Mouse (Mus musculus): ENCODE results near the gene Fuz. TPM values are rescaled to one million over a fixed set of nuclear protein-coding genes. Genes with fewer than 3 reads are reported as not detected.

The Fuz gene
- polyA plus RNA-seq, 1 experiment from 2014 or later: 17.6 TPM

DNA sequence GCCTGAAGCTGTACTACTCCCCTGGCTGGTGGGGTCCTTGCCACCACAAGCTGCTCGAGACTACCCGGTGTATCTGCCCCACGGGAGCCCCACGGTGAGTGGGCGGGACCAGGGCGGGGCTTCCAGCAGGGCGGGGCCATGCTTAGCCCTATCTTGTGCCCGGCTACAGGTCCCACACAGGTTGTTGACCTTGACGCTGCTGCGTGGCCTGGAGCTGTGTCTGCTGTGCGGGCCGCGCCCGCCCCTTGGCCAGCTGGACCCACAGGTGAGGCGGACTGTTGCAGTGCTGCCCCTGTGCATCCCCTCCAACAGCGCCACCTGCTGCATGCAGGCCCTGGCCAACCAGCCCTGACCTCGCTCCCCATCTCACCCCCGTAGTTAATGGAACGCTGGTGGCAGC is 2.7 kb downstream of the Fuz start:
- peak; percentile 45 for DNase-seq (ENCODE audit: low spot score)
- Histone ChIP-seq H3K4me1 (peaks cover 58% of the 10 kb centered on the region), H3K27ac (replicated peaks) (peak overlapping the region; percentile 40; the same call in 1 of the 2 replicates), H3K36me3 (replicated peaks) (peaks cover 54% of the 10 kb centered on the region), H3K9me3 (no peaks in the 10 kb centered on the region), H3K27me3 (replicated peaks; ENCODE audit: low read depth, poor library complexity, severe bottlenecking) (no peaks in the 10 kb centered on the region), H3K4me3 (peak overlapping the region; percentile 19)
- WGBS: 43% methylated on average over 19 of the region's 19 CpGs

DNA sequence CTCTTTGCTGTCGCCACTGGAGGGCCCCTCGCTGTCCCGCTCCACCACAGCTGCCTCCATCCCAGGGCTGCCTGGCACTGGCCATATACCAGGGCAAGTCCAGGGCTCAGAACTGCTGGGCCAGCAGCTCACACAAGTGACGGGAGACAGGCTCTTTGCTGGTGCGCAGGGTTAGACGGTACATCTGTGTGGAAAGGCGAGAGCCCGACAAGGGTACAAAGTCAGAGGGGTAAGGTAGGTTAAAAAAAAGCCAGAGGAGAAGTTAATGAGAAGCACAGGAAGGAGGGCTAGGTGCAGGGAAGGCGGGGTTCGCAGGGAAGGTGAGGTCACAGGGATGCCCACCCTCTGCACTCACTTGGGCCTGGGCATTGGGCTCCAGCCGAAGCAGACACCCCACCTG is 4.8 kb downstream of the Fuz start:
- no peak for DNase-seq (ENCODE audit: low spot score)
- H3K4me3 ChIP-seq: peak overlapping the region; percentile 52; the same call in 1 of the 2 replicates
- no peaks in the 10 kb centered on the region for H3K9me3 ChIP-seq
- peaks cover 74% of the 10 kb centered on the region for H3K36me3 ChIP-seq (replicated peaks)
- H3K27me3 ChIP-seq (replicated peaks; ENCODE audit: low read depth, poor library complexity, severe bottlenecking): no peaks in the 10 kb centered on the region
- H3K27ac ChIP-seq (replicated peaks): peak overlapping the region; percentile 73; the same call in 1 of the 2 replicates
- peaks cover 50% of the 10 kb centered on the region for H3K4me1 ChIP-seq
- WGBS: 90% methylated on average over 11 of the region's 11 CpGs

DNA sequence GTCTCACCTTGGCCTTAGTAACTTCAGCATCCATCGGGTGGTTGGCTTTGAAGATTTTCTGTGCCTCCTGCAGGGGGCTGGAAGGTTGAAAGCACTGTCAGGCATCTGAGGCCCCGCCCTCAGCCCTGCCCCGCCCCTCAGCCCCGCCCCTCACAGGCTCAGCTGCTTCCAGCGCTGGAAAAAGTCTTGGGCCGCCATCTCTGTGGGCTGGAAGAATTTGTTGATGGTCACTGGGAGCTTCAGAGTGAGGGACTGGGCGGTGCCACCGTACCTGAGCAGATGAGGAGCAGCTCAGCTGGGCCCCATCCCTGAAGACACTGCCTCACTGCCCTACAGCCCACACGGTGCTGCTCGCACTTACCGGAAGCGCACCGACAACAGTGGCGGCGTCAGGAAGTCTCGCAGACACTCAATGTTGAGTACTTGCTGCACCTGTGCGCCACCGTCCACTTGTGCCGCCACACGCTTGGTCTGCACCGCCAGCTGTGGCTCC is 5.4 kb downstream of the Fuz start:
- 17% methylated on average over 21 of the region's 21 CpGs for WGBS
- H3K36me3 ChIP-seq (replicated peaks): peaks cover 80% of the 10 kb centered on the region
- no peaks in the 10 kb centered on the region for H3K27me3 ChIP-seq (replicated peaks; ENCODE audit: low read depth, poor library complexity, severe bottlenecking)
- no peaks in the 10 kb centered on the region for H3K9me3 ChIP-seq
- peak; percentile 87 for DNase-seq (ENCODE audit: low spot score)
- H3K27ac ChIP-seq (replicated peaks): peak overlapping the region; percentile 73
- peaks cover 48% of the 10 kb centered on the region for H3K4me1 ChIP-seq
- peak overlapping the region; percentile 52 for H3K4me3 ChIP-seq

DNA sequence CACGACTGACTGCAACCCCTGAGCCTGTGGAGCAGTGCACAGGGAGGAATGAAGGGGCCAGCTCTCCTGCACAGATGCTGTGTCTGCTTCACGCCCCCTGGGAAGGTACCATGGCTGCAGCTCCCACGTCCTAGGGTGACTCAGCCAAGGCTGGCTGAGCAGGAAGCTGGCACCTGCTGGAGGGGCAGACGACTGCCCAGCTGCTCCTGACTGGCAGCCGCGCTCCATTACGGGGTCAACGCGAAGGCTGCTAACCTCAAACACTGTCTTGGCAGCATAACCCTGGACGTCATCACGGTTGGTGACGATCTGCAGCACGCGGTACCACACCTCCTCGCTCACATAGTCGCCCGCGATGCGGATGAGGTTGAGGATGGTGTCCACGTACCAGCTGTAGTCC is 9.6 kb downstream of the Fuz start:
- 95% methylated on average over 20 of the region's 20 CpGs for WGBS
- H3K27me3 ChIP-seq (replicated peaks; ENCODE audit: low read depth, poor library complexity, severe bottlenecking): no peaks in the 10 kb centered on the region
- no peak overlapping the region for H3K4me3 ChIP-seq
- no peak for DNase-seq (ENCODE audit: low spot score)
- no peak overlapping the region for H3K27ac ChIP-seq (replicated peaks)
- peaks cover 100% of the 10 kb centered on the region for H3K36me3 ChIP-seq (replicated peaks)
- H3K4me1 ChIP-seq: peaks cover 18% of the 10 kb centered on the region
- no peaks in the 10 kb centered on the region for H3K9me3 ChIP-seq

DNA sequence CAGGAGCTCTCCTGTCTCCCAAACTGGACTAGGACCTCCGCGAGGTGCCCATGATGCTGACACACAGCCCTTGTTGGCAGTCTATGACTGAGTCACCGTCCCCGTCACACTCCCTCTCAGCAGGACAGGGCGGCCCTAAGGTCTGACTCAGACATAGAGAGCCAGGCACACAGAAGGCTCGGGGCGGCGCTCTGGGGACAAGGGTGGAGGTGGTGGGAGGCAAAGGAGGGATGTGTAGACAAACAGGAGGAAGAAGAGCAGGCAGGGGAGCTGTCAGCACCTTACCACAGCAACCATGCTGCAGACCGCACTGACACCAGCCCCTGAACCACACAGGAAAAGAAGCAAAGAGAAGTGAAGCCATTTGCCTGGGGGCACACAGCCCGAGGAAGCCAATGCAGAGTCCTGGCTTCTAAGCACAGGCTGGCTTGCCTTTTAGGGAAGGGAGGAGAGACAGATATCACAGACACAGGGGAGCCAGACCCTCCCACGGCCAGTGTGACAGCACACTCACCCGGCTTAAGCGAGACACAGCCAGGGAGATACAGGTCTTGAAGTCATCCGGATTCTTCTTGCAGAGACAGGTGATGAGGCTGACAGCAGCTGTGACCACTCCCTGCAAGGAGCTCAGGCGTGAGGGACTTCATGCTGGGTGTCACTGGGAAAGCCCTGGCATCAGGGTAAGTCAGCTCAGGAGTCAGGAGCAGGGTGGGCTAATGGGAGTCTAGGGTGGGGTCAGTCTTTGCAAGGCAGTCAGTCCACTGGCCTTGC is 13.0 kb downstream of the Fuz start:
- no peak for DNase-seq (ENCODE audit: low spot score)
- WGBS: 93% methylated on average over 15 of the region's 15 CpGs
- peaks cover 99% of the 10 kb centered on the region for H3K36me3 ChIP-seq (replicated peaks)

DNA sequence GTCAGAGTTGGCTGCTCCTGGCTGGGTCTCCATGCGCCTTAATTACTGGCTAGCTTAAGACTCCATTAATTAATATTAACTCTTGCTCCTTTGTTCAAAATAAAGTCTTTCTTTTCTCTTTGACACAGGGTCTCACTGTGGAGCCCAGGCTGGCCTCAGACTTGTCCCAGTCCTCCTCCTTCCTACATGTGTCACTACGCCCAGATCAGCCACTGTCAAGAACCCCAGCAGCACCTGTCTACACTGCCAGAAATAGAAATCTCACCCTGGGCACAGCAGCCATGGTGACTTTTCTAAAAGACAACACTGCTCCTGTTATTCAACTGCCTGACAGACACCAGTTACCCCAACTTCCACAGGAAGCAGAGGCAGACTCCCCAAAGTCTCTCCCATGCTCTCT is 18.5 kb downstream of the Fuz start:
- Histone ChIP-seq H3K4me1 (no peaks in the 10 kb centered on the region), H3K9me3 (no peaks in the 10 kb centered on the region), H3K36me3 (replicated peaks) (peaks cover 83% of the 10 kb centered on the region), H3K27ac (replicated peaks) (no peak overlapping the region), H3K4me3 (no peak overlapping the region), H3K27me3 (replicated peaks; ENCODE audit: low read depth, poor library complexity, severe bottlenecking) (no peaks in the 10 kb centered on the region)
- DNase-seq (ENCODE audit: low spot score): no peak
- 92% methylated on average over 2 of the region's 2 CpGs for WGBS

More for the DNA sequence above, 13.0 kb downstream of the Fuz start:
- Histone ChIP-seq H3K4me3 (no peak overlapping the region), H3K27me3 (replicated peaks; ENCODE audit: low read depth, poor library complexity, severe bottlenecking) (no peaks in the 10 kb centered on the region), H3K27ac (replicated peaks) (no peak overlapping the region), H3K9me3 (no peaks in the 10 kb centered on the region), H3K4me1 (no peaks in the 10 kb centered on the region)

DNA sequence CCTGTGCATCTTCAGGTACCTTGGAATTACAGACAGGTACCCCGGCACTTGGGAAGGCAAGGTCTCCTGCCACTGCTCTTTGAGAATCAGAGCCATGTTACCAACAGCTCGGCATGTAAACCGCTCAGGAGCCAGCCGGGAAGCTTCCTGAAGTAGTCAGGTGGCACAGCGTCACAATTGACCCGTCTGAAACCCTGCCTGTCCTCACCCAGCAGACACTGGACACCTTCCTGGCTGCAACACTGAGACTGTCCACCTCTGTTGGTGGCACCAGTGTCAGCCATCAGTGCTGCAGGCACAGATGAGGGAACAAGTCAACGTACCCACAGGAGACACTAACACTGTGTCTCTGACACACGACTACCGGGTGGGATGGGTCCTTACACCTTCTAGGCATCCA is 19.4 kb downstream of the Fuz start:
- Histone ChIP-seq H3K9me3 (no peaks in the 10 kb centered on the region), H3K4me1 (no peaks in the 10 kb centered on the region), H3K27ac (replicated peaks) (no peak overlapping the region), H3K36me3 (replicated peaks) (peaks cover 82% of the 10 kb centered on the region), H3K4me3 (no peak overlapping the region), H3K27me3 (replicated peaks; ENCODE audit: low read depth, poor library complexity, severe bottlenecking) (no peaks in the 10 kb centered on the region)
- WGBS: 93% methylated on average over 9 of the region's 9 CpGs
- no peak for DNase-seq (ENCODE audit: low spot score)

DNA sequence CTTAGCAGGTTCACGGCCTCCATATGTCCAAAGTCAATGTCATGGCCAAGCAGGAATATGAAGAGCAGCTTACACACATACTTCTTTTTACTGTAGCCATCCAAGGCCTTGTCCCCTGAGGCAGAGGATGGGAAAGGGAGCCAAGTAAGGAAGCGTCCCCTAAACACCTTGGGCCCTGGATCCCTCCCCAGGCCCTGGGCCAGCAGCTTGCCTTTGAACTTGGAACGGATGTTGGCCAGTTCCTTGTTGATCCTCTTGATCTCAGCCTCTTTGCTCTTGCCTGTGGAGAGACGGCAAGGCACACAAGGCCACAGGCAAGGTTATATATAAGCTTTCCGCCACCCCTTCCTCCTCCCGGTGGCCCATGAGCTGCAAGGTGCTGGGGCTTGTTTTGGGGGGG is 20.3 kb downstream of the Fuz start:
- no peaks in the 10 kb centered on the region for H3K9me3 ChIP-seq
- WGBS: 88% methylated on average over 6 of the region's 6 CpGs

DNA sequence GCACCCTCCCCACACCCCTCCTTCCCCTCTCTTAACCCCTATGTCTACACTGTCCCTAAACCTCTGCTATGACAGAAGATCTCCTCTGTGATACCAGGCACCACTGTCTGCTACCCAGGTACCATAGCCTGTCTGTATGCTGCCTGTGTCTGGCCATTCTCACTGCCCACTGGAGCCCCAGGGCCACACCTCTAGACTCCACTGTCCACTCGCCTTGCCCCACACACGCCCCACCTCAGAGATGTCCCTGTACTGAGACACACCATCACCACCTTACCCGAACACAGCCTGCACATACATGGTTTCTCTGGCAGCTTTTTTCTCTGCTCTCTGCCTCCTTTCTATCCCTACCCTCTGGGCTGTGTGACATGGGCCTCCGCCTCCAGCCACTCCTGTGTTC is 21.0 kb downstream of the Fuz start:
- Histone ChIP-seq H3K4me1 (no peaks in the 10 kb centered on the region), H3K27ac (replicated peaks) (no peak overlapping the region), H3K4me3 (no peak overlapping the region), H3K27me3 (replicated peaks; ENCODE audit: low read depth, poor library complexity, severe bottlenecking) (no peaks in the 10 kb centered on the region), H3K9me3 (no peaks in the 10 kb centered on the region), H3K36me3 (replicated peaks) (peaks cover 81% of the 10 kb centered on the region)
- DNase-seq (ENCODE audit: low spot score): peak; percentile 6
- 93% methylated on average over 4 of the region's 4 CpGs for WGBS

More for the DNA sequence above, 20.3 kb downstream of the Fuz start:
- Histone ChIP-seq H3K36me3 (replicated peaks) (peaks cover 80% of the 10 kb centered on the region), H3K27ac (replicated peaks) (no peak overlapping the region), H3K4me3 (no peak overlapping the region), H3K27me3 (replicated peaks; ENCODE audit: low read depth, poor library complexity, severe bottlenecking) (no peaks in the 10 kb centered on the region), H3K4me1 (no peaks in the 10 kb centered on the region)
- DNase-seq (ENCODE audit: low spot score): no peak

DNA sequence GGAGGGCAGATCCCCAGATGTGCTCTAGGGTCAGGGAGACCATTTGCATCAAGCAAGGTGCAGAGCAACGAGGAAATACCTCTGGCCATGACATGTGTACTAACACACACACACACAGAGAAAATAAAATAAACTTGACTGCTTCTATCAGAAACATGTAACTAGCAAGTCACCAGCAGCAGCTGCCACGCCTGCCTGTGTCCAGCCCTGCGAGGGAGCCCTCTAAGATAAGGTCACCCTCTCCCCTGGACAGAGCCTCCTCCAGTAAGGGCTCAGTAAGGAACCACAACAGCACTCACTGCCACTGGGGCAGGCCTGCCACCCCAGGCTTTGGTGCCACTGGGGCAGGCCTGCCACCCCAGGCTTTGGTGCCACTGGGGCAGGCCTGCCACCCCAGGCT is 22.3 kb downstream of the Fuz start:
- no peak overlapping the region for H3K27ac ChIP-seq (replicated peaks)
- H3K4me3 ChIP-seq: no peak overlapping the region
- no peaks in the 10 kb centered on the region for H3K27me3 ChIP-seq (replicated peaks; ENCODE audit: low read depth, poor library complexity, severe bottlenecking)
- DNase-seq (ENCODE audit: low spot score): no peak
- H3K9me3 ChIP-seq: no peaks in the 10 kb centered on the region
- H3K36me3 ChIP-seq (replicated peaks): peaks cover 81% of the 10 kb centered on the region
- 86% methylated on average over 3 of the region's 3 CpGs for WGBS
- H3K4me1 ChIP-seq: no peaks in the 10 kb centered on the region

DNA sequence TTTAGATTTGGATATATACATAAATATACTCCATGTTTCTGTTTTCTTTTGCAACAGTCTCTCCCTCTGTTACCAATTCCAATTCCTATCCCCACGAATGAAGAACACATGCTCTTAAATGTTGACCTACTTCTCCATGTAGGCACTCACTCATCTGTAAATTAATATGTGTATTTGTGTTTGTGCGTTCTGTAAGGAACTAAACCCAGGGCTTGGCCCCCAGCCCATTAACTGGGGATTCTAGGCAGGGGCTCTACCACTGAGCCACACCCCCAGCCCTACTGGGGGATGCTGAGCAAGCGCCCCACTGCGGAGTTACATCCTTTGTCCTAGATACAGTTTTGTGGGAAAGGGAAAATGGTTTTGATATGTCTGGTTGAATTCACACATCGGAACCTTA is 23.2 kb downstream of the Fuz start:
- no peak for DNase-seq (ENCODE audit: low spot score)
- WGBS: 92% methylated on average over 5 of the region's 5 CpGs
- Histone ChIP-seq H3K9me3 (no peaks in the 10 kb centered on the region), H3K27me3 (replicated peaks; ENCODE audit: low read depth, poor library complexity, severe bottlenecking) (no peaks in the 10 kb centered on the region), H3K4me3 (no peak overlapping the region), H3K36me3 (replicated peaks) (peaks cover 81% of the 10 kb centered on the region), H3K4me1 (no peaks in the 10 kb centered on the region), H3K27ac (replicated peaks) (no peak overlapping the region)

DNA sequence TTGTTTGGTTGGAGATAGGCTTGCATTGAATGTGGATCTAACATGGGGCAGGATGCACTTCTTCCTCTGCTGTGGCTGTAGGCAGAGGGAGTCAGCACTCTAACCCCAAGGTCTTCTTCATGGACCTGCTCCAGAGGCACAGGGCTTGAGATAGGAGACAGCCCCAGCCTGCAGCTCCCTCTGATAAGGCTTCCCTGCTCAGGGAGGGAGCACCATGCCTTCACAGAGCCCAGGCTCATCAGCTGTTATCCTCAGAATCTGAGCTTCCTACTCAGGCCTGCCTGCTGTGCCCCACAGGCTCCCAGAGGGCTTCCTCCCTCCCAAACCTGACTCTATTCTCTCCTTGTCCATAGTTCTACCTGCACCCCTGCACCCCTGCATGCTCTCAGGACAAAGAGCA is 26.7 kb downstream of the Fuz start:
- H3K4me1 ChIP-seq: peaks cover under 1% of the 10 kb centered on the region
- H3K9me3 ChIP-seq: no peaks in the 10 kb centered on the region
- no peak overlapping the region for H3K4me3 ChIP-seq
- no peaks in the 10 kb centered on the region for H3K27me3 ChIP-seq (replicated peaks; ENCODE audit: low read depth, poor library complexity, severe bottlenecking)
- no peak overlapping the region for H3K27ac ChIP-seq (replicated peaks)
- no peak for DNase-seq (ENCODE audit: low spot score)
- H3K36me3 ChIP-seq (replicated peaks): peaks cover 80% of the 10 kb centered on the region

DNA sequence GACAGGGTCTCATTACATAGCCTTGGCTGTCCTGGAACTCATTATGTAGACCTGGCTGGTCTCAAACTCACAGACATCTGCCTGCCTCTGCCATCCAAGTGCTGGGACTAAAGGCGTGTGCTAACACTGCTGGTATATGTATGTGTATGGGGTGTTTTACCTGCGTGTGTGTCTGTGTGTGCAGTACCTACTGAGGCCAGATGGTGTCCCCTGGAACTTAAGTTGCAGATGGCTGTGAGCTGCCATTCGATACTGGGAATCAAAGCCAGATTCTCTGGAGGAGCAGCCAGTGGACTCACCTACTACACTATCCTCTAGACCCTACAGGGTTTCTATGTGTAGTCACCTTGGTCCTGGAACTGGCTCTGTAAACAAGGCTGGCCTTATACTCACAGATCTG is 29.6 kb downstream of the Fuz start:
- H3K9me3 ChIP-seq: no peaks in the 10 kb centered on the region
- H3K4me3 ChIP-seq: no peak overlapping the region
- H3K4me1 ChIP-seq: peaks cover 18% of the 10 kb centered on the region
- peak; percentile 38 for DNase-seq (ENCODE audit: low spot score)
- peaks cover 62% of the 10 kb centered on the region for H3K36me3 ChIP-seq (replicated peaks)
- H3K27ac ChIP-seq (replicated peaks): no peak overlapping the region
- no peaks in the 10 kb centered on the region for H3K27me3 ChIP-seq (replicated peaks; ENCODE audit: low read depth, poor library complexity, severe bottlenecking)
- 75% methylated on average over 3 of the region's 3 CpGs for WGBS
